Mouse (Mus musculus): ENCODE results near the gene Fam120a.

GRCm38 (mm10) chr13:48927609-48928008 is 40.2 kb downstream of the Fam120a start:
- TF ChIP-seq GATA1 (IDR thresholded peaks at IDR 0.05; ENCODE audit: low read length) (no peak), TAL1 (IDR thresholded peaks at IDR 0.05; ENCODE audit: low read length) (no peak)

Measured in erythroblast, embryonic 14.5 days (primary cell).